Mouse (Mus musculus): ENCODE results near the gene Gm21776. TPM values are rescaled to one million over a fixed set of nuclear protein-coding genes. Genes with fewer than 3 reads are reported as not detected.

Gm21776 gene
- polyA plus RNA-seq (2017; shearing (Covaris generic)) = not detected

DNA sequence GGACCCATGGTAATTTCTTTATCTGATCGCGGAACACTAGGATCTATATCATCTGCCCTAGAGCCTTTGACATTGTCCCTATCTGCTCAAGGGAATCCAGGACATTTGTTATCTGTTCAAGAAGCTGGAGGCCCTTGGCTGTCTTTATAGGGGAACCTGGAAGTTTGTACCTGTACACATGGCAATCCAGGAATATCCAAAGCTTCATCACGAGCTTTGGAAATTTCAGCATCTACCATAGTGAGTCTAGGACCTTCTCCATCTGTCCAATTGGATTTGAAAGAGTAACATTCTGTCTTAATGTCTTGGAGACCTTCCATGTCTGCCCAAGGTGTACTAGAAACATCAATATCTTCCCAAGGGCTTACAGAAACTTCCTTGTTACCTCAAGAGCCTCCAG lies at the start of gene Gm21776:
Gm21776 (plus strand) TSS at position 301 of the 400 bp plus-strand sequence.

Measured in inflammation-experienced regulatory T-cells, adult 16 weeks (primary cell).